Comparison of ENCODE assay signal across 22 mouse cellular contexts in genomic region chr6:5079108-5079507, GRCm38 (mm10).
A peak's percentile ranks its signal among the peaks of the same experiment; 100 is the strongest.
DNase-seq lines count a peak whose midpoint lies in the region; ATAC-seq lines count a peak whose summit lies in the region.
"Had no signal": no experiment of that assay in that cellular context is flagged by ENCODE, and none has a peak within 500 bp of the region (broad histone marks: within the 10 kb centered on the region; RNA-seq: fewer than 3 reads in every experiment).

No protein-coding gene starts in this region.

- peaks cover 19% of the 10 kb centered on the region for H3K4me1 ChIP-seq in liver, embryonic 12.5 days
- peaks cover 49% of the 10 kb centered on the region for H3K4me1 ChIP-seq in limb, embryonic 10.5 days
- no peaks in the 10 kb centered on the region; the same call in 1 of the 2 replicates for H3K4me1 ChIP-seq in liver, embryonic 16.5 days (ENCODE audit: control insufficient read depth, low read depth, low read length)

- no peak overlapping the region for H3K4me3 ChIP-seq in liver, embryonic 12.5 days
- H3K4me3 ChIP-seq in limb, embryonic 10.5 days, result no peak overlapping the region
- H3K4me3 ChIP-seq in liver, embryonic 16.5 days (ENCODE audit: low read depth, low read length), result no peak overlapping the region
- H3K4me3 ChIP-seq: embryonic facial prominence, embryonic 15.5 days; forebrain, embryonic 12.5 days; heart, embryonic 12.5 days; hindbrain, embryonic 15.5 days had no signal

- WGBS in liver, embryonic 12.5 days (ENCODE audit: insufficient replicate concordance), result 40% methylated on average over 1 of the region's 1 CpGs
- WGBS in limb, embryonic 10.5 days, result 97% methylated on average over 1 of the region's 1 CpGs
- 43% methylated on average over 1 of the region's 1 CpGs for WGBS in liver, embryonic 16.5 days (ENCODE audit: insufficient replicate concordance)

- H3K4me2 ChIP-seq in liver, embryonic 12.5 days, result no peak overlapping the region
- H3K4me2 ChIP-seq in liver, embryonic 16.5 days (ENCODE audit: low read depth, low read length), result no peak overlapping the region
- H3K4me2 ChIP-seq: embryonic facial prominence, embryonic 15.5 days; forebrain, embryonic 12.5 days; heart, embryonic 12.5 days; hindbrain, embryonic 15.5 days had no signal

- H3K36me3 ChIP-seq in liver, embryonic 12.5 days, result 0 out of 2 replicates have a peak, but pooled peaks cover 3% of the 10 kb centered on the region
- peaks cover 15% of the 10 kb centered on the region for H3K36me3 ChIP-seq in limb, embryonic 10.5 days
- no peaks in the 10 kb centered on the region for H3K36me3 ChIP-seq in liver, embryonic 16.5 days (ENCODE audit: control insufficient read depth, insufficient read depth)
- H3K36me3 ChIP-seq: embryonic facial prominence, embryonic 15.5 days had no signal

- no peaks in the 10 kb centered on the region for H3K9me3 ChIP-seq in liver, embryonic 12.5 days (replicated peaks)
- H3K9me3 ChIP-seq in limb, embryonic 10.5 days (replicated peaks), result no peaks in the 10 kb centered on the region
- H3K9me3 ChIP-seq in liver, embryonic 16.5 days (replicated peaks; ENCODE audit: control insufficient read depth, low read length), result no peaks in the 10 kb centered on the region
- H3K9me3 ChIP-seq: embryonic facial prominence, embryonic 15.5 days; hindbrain, embryonic 15.5 days had no signal

- no peak for DNase-seq in liver
- peak; percentile 32 for DNase-seq in c-Kit-positive CD71-positive TER-119-positive erythroid progenitor cells, embryonic 14.5 days (ENCODE audit: low spot score)
- DNase-seq in limb, embryonic 10.5 days (ENCODE audit: low spot score), result no peak
- DNase-seq in cerebellum, adult 9-11 months, result no peak
- DNase-seq in spleen, postnatal 36 days (ENCODE audit: low spot score in 2 of 2), result no peak
- DNase-seq: adrenal gland, adult 2 months; adrenal gland, postnatal 25 days; cerebellum, adult 11-12 months; cerebellum, adult 9-10 months; cerebellum, postnatal 36 days; forebrain, postnatal 0 days; gastrocnemius, postnatal 14 days; heart, postnatal 36 days had no signal

- H3K27me3 ChIP-seq in liver, embryonic 12.5 days (replicated peaks), result no peaks in the 10 kb centered on the region
- H3K27me3 ChIP-seq in limb, embryonic 10.5 days (ENCODE audit: low read depth, poor library complexity, severe bottlenecking), result no peaks in the 10 kb centered on the region
- no peaks in the 10 kb centered on the region for H3K27me3 ChIP-seq in liver, embryonic 16.5 days (ENCODE audit: control insufficient read depth, insufficient read depth, low read depth, low read length)
- H3K27me3 ChIP-seq: CH12.LX; embryonic facial prominence, embryonic 15.5 days; forebrain, embryonic 12.5 days; heart, embryonic 12.5 days; hindbrain, embryonic 15.5 days; Patski had no signal

- peak; percentile 90 for ATAC-seq in liver, embryonic 12.5 days
- ATAC-seq in liver, embryonic 16.5 days (ENCODE audit: low read depth), result peak; percentile 83
- no peak for ATAC-seq in activated CD4-positive, CD25-positive, alpha-beta regulatory T cell, adult 4 months
- ATAC-seq: forebrain, postnatal 0 days; Patski had no signal

- H3K27ac ChIP-seq in liver, embryonic 12.5 days, result no peak overlapping the region
- H3K27ac ChIP-seq in limb, embryonic 10.5 days, result peak overlapping the region; percentile 80
- H3K27ac ChIP-seq in liver, embryonic 16.5 days (ENCODE audit: low read length), result no peak overlapping the region
- H3K27ac ChIP-seq: embryonic facial prominence, embryonic 15.5 days; forebrain, embryonic 12.5 days; hindbrain, embryonic 15.5 days had no signal

- H3K9ac ChIP-seq in liver, embryonic 12.5 days, result no peak overlapping the region
- H3K9ac ChIP-seq in liver, embryonic 16.5 days (ENCODE audit: low read depth, low read length), result no peak overlapping the region
- H3K9ac ChIP-seq: embryonic facial prominence, embryonic 15.5 days; forebrain, embryonic 12.5 days; forebrain, postnatal 0 days; heart, embryonic 12.5 days; hindbrain, embryonic 15.5 days had no signal
